Mouse (Mus musculus) olfactory bulb, adult 2 months (tissue): Measurements from ENCODE around the gene Yaf2. TPM values are rescaled to one million over a fixed set of nuclear protein-coding genes. Genes with fewer than 3 reads are reported as not detected.
A peak's percentile ranks its signal among the peaks of the same experiment; 100 is the strongest.

Experiments
- H3K27ac ChIP-seq: fragments of 200-500 bp; 2 replicates; pipeline ENCODE4 v1.5.1; 2012; ENCODE audit warnings: low read depth, low read length; ENCODE audit not compliant: insufficient read depth
- H3K4me1 ChIP-seq: fragments of 200-500 bp; 2 replicates; pipeline ENCODE4 v1.6.1; 2012; ENCODE audit warnings: low read length; ENCODE audit not compliant: control insufficient read depth, insufficient read depth
- H3K4me3 ChIP-seq: fragments of 200-500 bp; 2 replicates; pipeline ENCODE4 v1.5.1; 2012; ENCODE audit warnings: mild to moderate bottlenecking, low read depth, low read length, moderate library complexity; ENCODE audit not compliant: insufficient read depth
- CTCF ChIP-seq: fragments of 200-500 bp; IDR thresholded peaks from 2 replicates; pipeline ENCODE4 v1.5.1; 2012; ENCODE audit warnings: low read depth, mild to moderate bottlenecking, low read length, moderate library complexity; ENCODE audit not compliant: insufficient read depth
- POLR2A ChIP-seq: fragments of 200-500 bp; IDR thresholded peaks from 2 replicates; pipeline ENCODE4 v1.6.1; 2012; ENCODE audit warnings: mild to moderate bottlenecking, low read depth, low read length, moderate library complexity; ENCODE audit not compliant: insufficient read depth
- WGBS: fragments of 180-500 bp; shearing (Covaris S2); methylation state at CpG from one replicate; pipeline ENCODE4 v1.1.7; 2018; 5-methylcytosine and 5-hydroxymethylcytosine counted together
- polyA plus RNA-seq: library from polyadenylated mRNA; stranded (reverse); fragments of >200 nt; gene quantifications from 2 replicates; pipeline ENCODE4 v1.2.4, GENCODE M21; 2012; ENCODE audit warnings: low replicate concordance; ENCODE audit not compliant: missing spikeins, insufficient read depth, insufficient read length

The Yaf2 gene
- polyA plus RNA-seq, 1 experiment: not detected

DNA sequence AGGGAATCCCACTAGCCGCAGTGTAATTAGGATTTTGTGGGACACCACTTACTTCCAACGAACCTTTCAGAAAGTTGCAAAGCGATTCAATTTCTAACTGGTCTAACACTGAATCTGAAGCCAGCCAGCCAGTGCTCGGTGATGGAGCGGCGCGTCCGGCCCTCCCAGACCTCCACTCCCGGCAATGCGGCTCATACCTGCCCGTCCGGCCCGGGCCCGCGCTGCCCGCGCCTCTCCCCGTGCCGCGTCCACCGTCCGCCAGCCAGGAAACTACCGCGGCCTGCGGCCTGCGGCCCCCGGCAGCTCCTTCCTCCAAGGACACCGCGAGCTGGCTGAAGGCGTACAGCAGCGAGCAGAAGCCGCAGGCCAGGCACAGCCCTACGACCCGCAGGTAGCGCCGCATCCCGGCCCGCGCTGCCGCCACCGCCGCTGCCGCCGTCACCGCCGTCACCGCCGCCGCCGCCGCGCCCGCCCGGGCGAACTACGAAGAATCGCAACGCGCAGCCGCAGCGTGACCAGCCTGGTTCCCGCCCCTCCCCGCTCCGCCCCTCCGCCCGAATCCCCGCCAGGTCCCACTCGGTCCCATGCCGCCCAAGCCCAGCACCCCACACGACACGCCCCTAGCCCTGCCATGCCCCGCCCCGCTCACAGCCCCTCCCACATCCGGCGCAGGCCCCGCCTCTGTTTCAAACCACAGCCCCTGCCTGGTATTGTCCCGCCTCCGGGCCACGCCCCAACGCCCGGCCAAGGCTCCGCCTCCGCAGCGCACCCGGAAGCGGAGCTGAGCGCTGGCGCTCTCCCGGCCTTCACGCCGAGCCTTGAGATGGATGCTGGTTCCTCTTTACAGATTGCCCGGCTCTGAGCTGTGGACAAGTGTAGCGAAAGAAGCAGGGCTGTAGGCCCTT is 61.8 kb downstream of the Yaf2 start, which contains the start of gene Gxylt1:
Gxylt1 (minus strand) TSS at position 501 of the 905 bp plus-strand sequence.
- Histone ChIP-seq H3K4me1 (peaks cover 8% of the 10 kb centered on the region), H3K4me3 (peak within 1 kb of the TSS; percentile 57), H3K27ac (peak within 1 kb of the TSS; percentile 38)
- peak; percentile 47; the same call in 1 of the 2 replicates for TF ChIP-seq POLR2A
- no peak for TF ChIP-seq CTCF
- WGBS: under 1% methylated on average over 93 of the region's 93 CpGs

DNA sequence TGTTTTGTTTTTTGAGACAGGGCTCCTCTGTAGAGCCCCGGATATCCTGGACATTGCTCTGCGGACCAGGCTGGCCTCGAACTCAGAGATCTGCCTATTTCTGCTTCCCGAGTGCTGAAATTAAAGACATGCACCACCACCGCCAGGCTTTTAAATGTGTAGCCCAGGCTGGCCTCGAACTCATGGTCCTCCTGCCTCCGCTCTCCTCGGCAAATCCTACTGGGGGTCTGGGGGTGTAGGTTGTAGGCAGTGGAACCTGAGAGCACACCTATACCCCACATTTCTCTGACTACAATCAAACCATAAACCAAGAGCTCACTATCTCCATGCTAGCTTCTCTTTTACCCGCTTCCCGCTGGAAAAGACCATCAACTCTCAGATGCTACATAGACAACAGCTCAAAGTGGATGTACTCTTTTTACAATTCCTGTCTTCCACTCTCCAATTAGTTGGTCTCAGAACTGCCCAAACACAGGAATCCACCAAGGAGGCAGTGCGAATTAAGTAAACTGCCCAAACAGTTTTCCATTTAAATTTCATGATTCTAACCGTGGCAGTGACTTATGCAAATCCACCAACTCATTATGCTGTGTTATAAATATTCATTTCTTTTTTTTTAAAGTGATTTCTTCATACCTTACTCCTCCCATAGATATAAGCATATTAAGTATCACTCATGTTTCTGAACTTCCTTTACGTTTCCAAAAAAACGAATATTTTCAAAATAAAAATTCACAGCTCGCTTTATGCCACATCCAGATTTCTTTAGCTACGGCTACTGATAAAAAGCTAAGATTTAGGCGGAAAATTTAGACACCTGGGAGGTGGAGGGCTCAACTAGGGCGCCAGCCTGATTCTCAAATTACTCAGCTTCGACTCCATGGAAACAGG is 62.7 kb downstream of the Yaf2 start:
- peaks cover 8% of the 10 kb centered on the region for H3K4me1 ChIP-seq
- 36% methylated on average over 19 of the region's 19 CpGs for WGBS
- H3K27ac ChIP-seq: no peak overlapping the region
- TF ChIP-seq CTCF (no peak), POLR2A (no peak)
- H3K4me3 ChIP-seq: peak overlapping the region; percentile 57

DNA sequence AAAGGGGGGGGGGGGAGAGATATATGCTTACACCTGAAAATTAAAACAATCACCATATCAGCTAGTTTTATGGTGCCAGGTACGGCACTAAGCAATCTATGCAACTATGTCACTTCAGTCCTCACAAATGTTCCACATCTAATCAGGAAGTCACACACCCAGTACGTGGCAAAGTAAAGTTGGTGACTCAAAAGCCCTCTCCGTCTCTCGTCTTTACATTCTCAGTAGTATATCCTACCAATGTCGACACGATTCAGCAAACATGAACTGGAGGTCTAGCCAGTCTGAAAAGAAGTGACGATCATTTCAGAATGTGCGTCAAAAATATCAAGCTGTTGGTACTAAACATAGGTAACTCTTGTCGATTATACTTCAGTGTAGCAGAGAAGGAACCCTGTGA is 63.8 kb downstream of the Yaf2 start:
- 86% methylated on average over 9 of the region's 9 CpGs for WGBS
- TF ChIP-seq CTCF (no peak), POLR2A (no peak)
- peaks cover 8% of the 10 kb centered on the region for H3K4me1 ChIP-seq

DNA sequence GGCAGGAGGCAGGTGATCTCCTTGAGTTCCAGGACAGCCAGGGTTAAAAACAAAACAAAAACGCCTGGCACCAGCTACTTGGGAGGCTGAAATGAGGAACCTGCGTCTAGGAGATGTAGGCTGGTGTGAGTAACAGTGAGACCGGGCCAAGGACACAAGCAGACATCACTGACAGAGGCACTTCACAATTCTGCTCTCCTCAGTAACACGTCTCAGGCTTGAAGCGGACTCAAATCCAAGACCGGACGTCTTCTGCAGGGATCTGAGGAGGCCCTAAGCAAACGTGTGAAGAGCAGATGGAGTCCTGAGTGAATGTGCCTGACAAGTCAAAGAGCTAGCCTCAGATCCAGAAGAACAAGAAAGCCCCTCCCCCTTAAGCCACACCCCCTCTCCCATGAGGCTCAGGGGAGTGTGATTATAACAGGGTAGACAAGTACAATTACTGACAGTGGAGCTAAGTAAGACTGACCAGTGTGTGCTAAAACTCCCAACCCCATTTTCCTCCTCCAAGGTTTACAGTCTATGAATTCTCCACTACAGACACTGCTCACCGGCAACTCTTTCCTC is 66.4 kb downstream of the Yaf2 start:
- 76% methylated on average over 9 of the region's 9 CpGs for WGBS
- TF ChIP-seq POLR2A (no peak), CTCF (no peak)
- Histone ChIP-seq H3K4me1 (peaks cover 6% of the 10 kb centered on the region), H3K4me3 (no peak overlapping the region), H3K27ac (no peak overlapping the region)

More for the DNA sequence above, 63.8 kb downstream of the Yaf2 start:
- H3K4me3 ChIP-seq: no peak overlapping the region
- no peak overlapping the region for H3K27ac ChIP-seq

DNA sequence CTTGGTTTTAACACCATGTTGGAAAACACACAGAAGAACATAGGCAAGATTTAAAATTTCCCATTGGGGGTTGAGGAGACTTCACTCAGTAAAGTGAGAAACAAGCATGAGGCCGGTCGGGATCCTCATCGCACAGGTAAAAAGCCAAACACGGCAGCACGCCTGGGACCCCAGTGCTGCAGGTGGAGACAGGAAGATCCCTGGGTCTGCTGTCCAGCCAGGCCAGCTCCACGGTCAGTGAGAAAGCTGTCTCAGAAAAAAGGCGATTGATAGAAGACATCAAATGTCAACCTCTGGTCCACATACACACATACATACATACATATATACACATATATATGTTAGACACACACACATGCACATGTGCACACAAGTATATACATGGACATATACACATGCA is 67.2 kb downstream of the Yaf2 start:
- Histone ChIP-seq H3K27ac (no peak overlapping the region), H3K4me1 (peaks cover 6% of the 10 kb centered on the region), H3K4me3 (no peak overlapping the region)
- WGBS: 97% methylated on average over 7 of the region's 7 CpGs
- TF ChIP-seq POLR2A: no peak
- TF ChIP-seq CTCF: no peak

DNA sequence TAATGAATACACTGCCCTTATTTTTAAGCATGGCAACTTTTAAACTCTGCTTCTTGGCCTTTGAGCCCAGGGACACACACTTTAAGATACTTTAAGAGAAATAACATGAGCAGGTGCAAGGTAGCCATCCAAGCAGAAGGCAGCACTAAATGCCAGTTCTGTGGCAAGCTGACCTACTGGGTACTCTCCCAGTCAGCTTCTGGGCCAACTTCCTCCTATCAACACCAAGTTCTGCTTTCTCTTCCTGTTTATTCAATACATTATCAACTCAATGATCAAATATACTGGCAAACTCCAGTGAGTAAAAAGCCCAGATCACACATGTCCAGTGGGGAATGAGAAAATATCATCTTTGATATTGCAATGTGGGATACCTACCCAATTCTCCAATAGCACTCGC is 68.7 kb downstream of the Yaf2 start:
- WGBS: 97% methylated on average over 1 of the region's 1 CpGs
- no peak for TF ChIP-seq POLR2A

DNA sequence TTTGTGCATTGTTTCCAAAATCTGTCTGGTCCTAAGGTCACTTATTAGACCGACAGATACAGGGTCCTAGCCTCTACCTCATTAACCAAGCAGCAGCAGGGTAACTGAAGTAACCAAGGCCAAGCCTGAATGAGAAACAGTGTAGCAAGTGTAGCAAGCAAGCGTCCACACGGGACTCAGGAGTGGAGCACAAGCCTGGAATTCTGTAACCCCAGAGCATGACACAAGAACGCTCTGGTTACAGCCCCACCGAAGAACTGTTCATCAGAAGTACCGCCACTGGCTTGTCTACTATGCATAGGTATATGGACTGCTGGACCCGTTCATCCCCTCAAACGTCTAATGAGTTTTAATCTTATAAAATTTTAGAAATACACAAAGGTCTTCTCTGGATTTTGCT is 69.3 kb downstream of the Yaf2 start:
- Histone ChIP-seq H3K4me3 (no peak overlapping the region), H3K4me1 (peaks cover 3% of the 10 kb centered on the region; the same call in 1 of the 2 replicates), H3K27ac (no peak overlapping the region)
- TF ChIP-seq POLR2A (no peak), CTCF (no peak)
- WGBS: 80% methylated on average over 8 of the region's 8 CpGs

More for the DNA sequence above, 68.7 kb downstream of the Yaf2 start:
- Histone ChIP-seq H3K4me3 (no peak overlapping the region), H3K27ac (no peak overlapping the region), H3K4me1 (peaks cover 3% of the 10 kb centered on the region; the same call in 1 of the 2 replicates)

DNA sequence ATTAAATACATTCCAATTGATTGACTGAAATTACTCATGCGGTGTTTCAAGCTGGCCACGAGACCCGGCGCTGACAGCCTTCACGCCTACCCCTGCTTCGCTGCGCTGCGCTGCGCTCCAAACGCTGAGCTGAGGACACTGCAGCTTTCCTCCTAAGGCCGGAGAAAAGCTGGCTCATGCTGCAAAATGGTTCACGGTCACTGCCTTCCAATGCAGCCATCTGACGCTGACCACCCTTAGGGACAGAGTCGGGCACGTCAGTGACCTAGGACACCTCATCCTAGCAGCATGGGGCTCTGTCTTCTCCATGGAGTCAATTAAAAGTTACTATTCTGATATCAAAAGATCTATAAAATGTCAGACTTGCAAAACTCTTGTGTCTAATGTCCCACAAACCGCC is 70.4 kb downstream of the Yaf2 start:
- H3K4me3 ChIP-seq: no peak overlapping the region
- H3K4me1 ChIP-seq: peaks cover 5% of the 10 kb centered on the region; the same call in 1 of the 2 replicates
- WGBS: 63% methylated on average over 16 of the region's 16 CpGs
- TF ChIP-seq CTCF: no peak
- no peak overlapping the region for H3K27ac ChIP-seq
